Mouse (Mus musculus) lung, adult 2 months (tissue): ENCODE data around the gene Siah1a. TPM values are rescaled to one million over a fixed set of nuclear protein-coding genes. Genes with fewer than 3 reads are reported as not detected.
A peak's percentile ranks its signal among the peaks of the same experiment; 100 is the strongest.

Source experiments
- DNase-seq: peaks from one replicate; pipeline ENCODE4 v3.0.0; 2022
- H3K4me1 ChIP-seq: fragments of 200-500 bp; 2 replicates; pipeline ENCODE4 v1.6.1; 2011; ENCODE audit warnings: low read length; ENCODE audit not compliant: control insufficient read depth, insufficient read depth
- H3K4me3 ChIP-seq: fragments of 200-500 bp; replicated peaks from 2 replicates; pipeline ENCODE3; 2011; ENCODE audit warnings: low read depth, mild to moderate bottlenecking, control low read depth, low read length; ENCODE audit errors: extremely low read depth
- CTCF ChIP-seq: fragments of 200-500 bp; IDR thresholded peaks from 2 replicates; pipeline ENCODE4 v1.5.1; 2011; ENCODE audit warnings: mild to moderate bottlenecking, low read length, control low read depth; ENCODE audit not compliant: insufficient read depth
- POLR2A ChIP-seq: fragments of 200-500 bp; IDR thresholded peaks from 2 replicates; pipeline ENCODE4 v1.6.1; 2011; ENCODE audit warnings: low read depth, mild to moderate bottlenecking, control low read depth, low read length, borderline replicate concordance; ENCODE audit errors: extremely low read depth
- WGBS: fragments of 180-500 bp; shearing (Covaris S2); methylation state at CpG from one replicate; pipeline ENCODE4 v1.1.7; 2018; 5-methylcytosine and 5-hydroxymethylcytosine counted together
- polyA plus RNA-seq: library from polyadenylated mRNA; depleted of rRNA; stranded (reverse); fragments of >200 nt; gene quantifications from 2 replicates; pipeline ENCODE4 v1.2.3, GENCODE M21; 2012

Siah1a gene
- polyA plus RNA-seq, 1 experiment = 27.5 TPM

GRCm38 (mm10) chr8:86746511-86746910 lies 777 bp upstream of the Siah1a start:
- no peak for TF ChIP-seq POLR2A
- no peak for TF ChIP-seq CTCF
- no peak for DNase-seq
- 3% methylated on average over 11 of the region's 11 CpGs for WGBS
- H3K4me1 ChIP-seq = peaks cover 17% of the 10 kb centered on the region
- peak overlapping the region; percentile 97 for H3K4me3 ChIP-seq

GRCm38 (mm10) chr8:86745935-86746441 lies 254 bp upstream of the Siah1a start:
- peak overlapping the region; percentile 97 for H3K4me3 ChIP-seq
- H3K4me1 ChIP-seq = peaks cover 17% of the 10 kb centered on the region
- TF ChIP-seq POLR2A (no peak; the same call in 1 of the 2 replicates), CTCF (no peak)
- 0% methylated on average over 57 of the region's 70 CpGs for WGBS
- DNase-seq = peak; percentile 96

- TF ChIP-seq POLR2A (no peak), CTCF (no peak)
- Histone ChIP-seq H3K4me1 (peaks cover 20% of the 10 kb centered on the region), H3K4me3 (peak overlapping the region; percentile 81)
- DNase-seq = no peak
- 6% methylated on average over 18 of the region's 18 CpGs for WGBS
Measured at GRCm38 (mm10) chr8:86744313-86745220, 1.2 kb downstream of the Siah1a start.

GRCm38 (mm10) chr8:86742605-86743345 lies 3.0 kb downstream of the Siah1a start:
- 67% methylated on average over 7 of the region's 7 CpGs for WGBS
- TF ChIP-seq CTCF (no peak), POLR2A (no peak)
- H3K4me1 ChIP-seq = peaks cover 26% of the 10 kb centered on the region
- no peak overlapping the region for H3K4me3 ChIP-seq
- no peak for DNase-seq

- TF ChIP-seq POLR2A (no peak), CTCF (no peak)
- H3K4me1 ChIP-seq = peaks cover 25% of the 10 kb centered on the region
- no peak for DNase-seq
- no peak overlapping the region for H3K4me3 ChIP-seq
Measured at GRCm38 (mm10) chr8:86741627-86742026, 4.1 kb downstream of the Siah1a start.

- TF ChIP-seq CTCF (no peak), POLR2A (no peak)
- no peak for DNase-seq
Measured at GRCm38 (mm10) chr8:86740899-86741298, 4.8 kb downstream of the Siah1a start.

GRCm38 (mm10) chr8:86735446-86736111 lies 10.2 kb downstream of the Siah1a start:
- WGBS = 10% methylated on average over 3 of the region's 3 CpGs
- H3K4me3 ChIP-seq = no peak overlapping the region
- H3K4me1 ChIP-seq = peaks cover 34% of the 10 kb centered on the region
- TF ChIP-seq POLR2A = no peak
- no peak for TF ChIP-seq CTCF
- no peak for DNase-seq

More at GRCm38 (mm10) chr8:86740899-86741298, 4.8 kb downstream of the Siah1a start:
- H3K4me3 ChIP-seq = no peak overlapping the region
- H3K4me1 ChIP-seq = peaks cover 25% of the 10 kb centered on the region

- Histone ChIP-seq H3K4me3 (no peak overlapping the region), H3K4me1 (peaks cover 39% of the 10 kb centered on the region)
- DNase-seq = no peak
- 50% methylated on average over 1 of the region's 1 CpGs for WGBS
- TF ChIP-seq POLR2A = no peak
- no peak for TF ChIP-seq CTCF
Measured at GRCm38 (mm10) chr8:86734954-86735353, 10.8 kb downstream of the Siah1a start.

GRCm38 (mm10) chr8:86734171-86734570 lies 11.6 kb downstream of the Siah1a start:
- 59% methylated on average over 4 of the region's 4 CpGs for WGBS
- peaks cover 36% of the 10 kb centered on the region for H3K4me1 ChIP-seq
- TF ChIP-seq CTCF (no peak), POLR2A (no peak)
- no peak for DNase-seq
- H3K4me3 ChIP-seq = no peak overlapping the region
